Mouse (Mus musculus) lung, embryonic 16.5 days (tissue): Measurements from ENCODE around the gene Hpd. TPM values are rescaled to one million over a fixed set of nuclear protein-coding genes. Genes with fewer than 3 reads are reported as not detected.

Experiments
- ATAC-seq: fragments of 200-750 bp; cut with Nextera tagmentation; 2 replicates; pipeline ENCODE4 v1.8.0; 2017; ENCODE audit warnings: low read depth, mild to moderate bottlenecking, moderate library complexity
- H3K27ac ChIP-seq: fragments of 300-500 bp; sonication (generic); 2 replicates; pipeline ENCODE4 v1.5.1; 2014; ENCODE audit warnings: mild to moderate bottlenecking, control low read depth, low read length
- H3K27me3 ChIP-seq: fragments of 300-500 bp; sonication (generic); 2 replicates; pipeline ENCODE4 v1.6.1; 2014; ENCODE audit warnings: low read depth, low read length, mixed read lengths; ENCODE audit not compliant: control insufficient read depth, insufficient read depth
- H3K36me3 ChIP-seq: fragments of 300-500 bp; sonication (generic); 2 replicates; pipeline ENCODE4 v1.6.1; 2014; ENCODE audit warnings: low read length; ENCODE audit not compliant: control insufficient read depth, insufficient read depth
- H3K4me1 ChIP-seq: fragments of 300-500 bp; sonication (generic); replicated peaks from 2 replicates; pipeline ENCODE4 v1.6.1; 2014; ENCODE audit warnings: low read length, mixed read lengths; ENCODE audit not compliant: control insufficient read depth, insufficient read depth
- H3K4me2 ChIP-seq: fragments of 300-500 bp; sonication (generic); 2 replicates; pipeline ENCODE4 v1.6.1; 2014; ENCODE audit warnings: low read depth, low read length, control low read depth
- H3K4me3 ChIP-seq: fragments of 300-500 bp; sonication (generic); 2 replicates; pipeline ENCODE4 v1.5.1; 2014; ENCODE audit warnings: mild to moderate bottlenecking, low read length, control low read depth
- H3K9ac ChIP-seq: fragments of 300-500 bp; sonication (generic); 2 replicates; pipeline ENCODE4 v1.6.1; 2014; ENCODE audit warnings: low read length, control low read depth
- H3K9me3 ChIP-seq: fragments of 300-500 bp; sonication (generic); 2 replicates; pipeline ENCODE4 v1.6.1; 2016; ENCODE audit warnings: low read length; ENCODE audit not compliant: control insufficient read depth
- WGBS: fragments of 180-500 bp; shearing (Covaris S2); extraction: QIAGEN DNeasy Blood & Tissue Kit; methylation state at CpG from one replicate; pipeline ENCODE4 v1.1.7; 2014; 5-methylcytosine and 5-hydroxymethylcytosine counted together
- polyA plus RNA-seq: library from polyadenylated mRNA; unstranded; fragments of >200 nt; fragmentation: Nextera tagmentation; extraction: Ambion mirVana; gene quantifications from 2 replicates; pipeline ENCODE4 v1.2.1, GENCODE M21; 2015

Hpd gene
- polyA plus RNA-seq, 1 experiment from 2014 or later: 0.18 TPM

- no peak overlapping the region for H3K4me2 ChIP-seq
- 77% methylated on average over 9 of the region's 9 CpGs for WGBS
- no peak for ATAC-seq
- peaks cover 9% of the 10 kb centered on the region; the same call in 1 of the 2 replicates for H3K4me1 ChIP-seq
- no peaks in the 10 kb centered on the region for H3K27me3 ChIP-seq
- no peak overlapping the region for H3K27ac ChIP-seq
- peaks cover 14% of the 10 kb centered on the region for H3K36me3 ChIP-seq
- H3K9ac ChIP-seq: no peak overlapping the region
- no peaks in the 10 kb centered on the region for H3K9me3 ChIP-seq
- no peak overlapping the region for H3K4me3 ChIP-seq
Observed at GRCm38 (mm10) chr5:123170365-123170764, 12.2 kb downstream of the Hpd start.

GRCm38 (mm10) chr5:123169284-123169683 lies 13.2 kb downstream of the Hpd start, which contains the start of gene Psmd9:
Psmd9 (plus strand) TSS chr5:123169413.
- Histone ChIP-seq H3K27me3 (no peaks in the 10 kb centered on the region), H3K4me3 (no peak within 1 kb of the TSS), H3K4me1 (peaks cover 9% of the 10 kb centered on the region; the same call in 1 of the 2 replicates), H3K9ac (no peak within 1 kb of the TSS), H3K9me3 (no peaks in the 10 kb centered on the region), H3K4me2 (no peak within 1 kb of the TSS), H3K27ac (no peak within 1 kb of the TSS), H3K36me3 (peaks cover 19% of the 10 kb centered on the region)
- WGBS: 78% methylated on average over 5 of the region's 5 CpGs
- ATAC-seq: no peak

GRCm38 (mm10) chr5:123167591-123167990 lies 14.9 kb downstream of the Hpd start:
- Histone ChIP-seq H3K27me3 (no peaks in the 10 kb centered on the region), H3K9ac (no peak overlapping the region), H3K4me2 (no peak overlapping the region), H3K36me3 (peaks cover 33% of the 10 kb centered on the region), H3K27ac (no peak overlapping the region), H3K9me3 (no peaks in the 10 kb centered on the region), H3K4me1 (peaks cover 9% of the 10 kb centered on the region; the same call in 1 of the 2 replicates), H3K4me3 (no peak overlapping the region)
- no peak for ATAC-seq
- 71% methylated on average over 5 of the region's 5 CpGs for WGBS

GRCm38 (mm10) chr5:123166437-123166836 lies 16.1 kb downstream of the Hpd start:
- 79% methylated on average over 10 of the region's 10 CpGs for WGBS
- Histone ChIP-seq H3K27ac (no peak overlapping the region), H3K9ac (no peak overlapping the region), H3K4me2 (no peak overlapping the region), H3K9me3 (no peaks in the 10 kb centered on the region), H3K4me3 (no peak overlapping the region), H3K27me3 (no peaks in the 10 kb centered on the region), H3K36me3 (peaks cover 34% of the 10 kb centered on the region), H3K4me1 (0 out of 2 replicates have a peak, but pooled peaks cover 3% of the 10 kb centered on the region)
- ATAC-seq: no peak

- Histone ChIP-seq H3K27ac (no peak overlapping the region), H3K27me3 (no peaks in the 10 kb centered on the region), H3K4me2 (no peak overlapping the region), H3K36me3 (peaks cover 66% of the 10 kb centered on the region), H3K9ac (no peak overlapping the region), H3K4me3 (no peak overlapping the region), H3K4me1 (no peaks in the 10 kb centered on the region), H3K9me3 (no peaks in the 10 kb centered on the region)
- ATAC-seq: no peak
- WGBS: 62% methylated on average over 9 of the region's 9 CpGs
Observed at GRCm38 (mm10) chr5:123162942-123163341, 19.6 kb downstream of the Hpd start.

- no peak for ATAC-seq
- Histone ChIP-seq H3K27ac (no peak overlapping the region), H3K9ac (no peak overlapping the region), H3K4me3 (no peak overlapping the region), H3K36me3 (peaks cover 66% of the 10 kb centered on the region), H3K9me3 (no peaks in the 10 kb centered on the region), H3K27me3 (no peaks in the 10 kb centered on the region), H3K4me2 (no peak overlapping the region), H3K4me1 (no peaks in the 10 kb centered on the region)
- 85% methylated on average over 11 of the region's 15 CpGs for WGBS
Observed at GRCm38 (mm10) chr5:123160341-123160740, 22.2 kb downstream of the Hpd start.

GRCm38 (mm10) chr5:123159866-123160265 lies 22.7 kb downstream of the Hpd start:
- H3K36me3 ChIP-seq: peaks cover 66% of the 10 kb centered on the region
- no peak overlapping the region for H3K9ac ChIP-seq
- H3K27me3 ChIP-seq: no peaks in the 10 kb centered on the region
- H3K27ac ChIP-seq: no peak overlapping the region
- ATAC-seq: no peak
- H3K4me2 ChIP-seq: no peak overlapping the region
- no peaks in the 10 kb centered on the region for H3K9me3 ChIP-seq
- WGBS: 91% methylated on average over 15 of the region's 15 CpGs
- no peak overlapping the region for H3K4me3 ChIP-seq
- no peaks in the 10 kb centered on the region for H3K4me1 ChIP-seq

GRCm38 (mm10) chr5:123159446-123159845 lies 23.1 kb downstream of the Hpd start:
- no peaks in the 10 kb centered on the region for H3K4me1 ChIP-seq
- H3K27ac ChIP-seq: no peak overlapping the region
- no peak overlapping the region for H3K4me3 ChIP-seq
- ATAC-seq: no peak
- 90% methylated on average over 4 of the region's 4 CpGs for WGBS
- H3K27me3 ChIP-seq: no peaks in the 10 kb centered on the region
- peaks cover 65% of the 10 kb centered on the region for H3K36me3 ChIP-seq
- no peak overlapping the region for H3K9ac ChIP-seq
- H3K9me3 ChIP-seq: no peaks in the 10 kb centered on the region
- H3K4me2 ChIP-seq: no peak overlapping the region

GRCm38 (mm10) chr5:123157972-123158371 lies 24.6 kb downstream of the Hpd start:
- peaks cover 63% of the 10 kb centered on the region for H3K36me3 ChIP-seq
- H3K4me3 ChIP-seq: no peak overlapping the region
- H3K27me3 ChIP-seq: no peaks in the 10 kb centered on the region
- no peaks in the 10 kb centered on the region for H3K9me3 ChIP-seq
- no peak overlapping the region for H3K27ac ChIP-seq
- H3K9ac ChIP-seq: no peak overlapping the region
- no peaks in the 10 kb centered on the region for H3K4me1 ChIP-seq
- H3K4me2 ChIP-seq: no peak overlapping the region
- WGBS: 83% methylated on average over 4 of the region's 4 CpGs
- ATAC-seq: no peak

- Histone ChIP-seq H3K4me2 (no peak overlapping the region), H3K27ac (no peak overlapping the region), H3K9ac (no peak overlapping the region), H3K27me3 (no peaks in the 10 kb centered on the region), H3K36me3 (peaks cover 72% of the 10 kb centered on the region), H3K4me3 (no peak overlapping the region), H3K9me3 (no peaks in the 10 kb centered on the region), H3K4me1 (no peaks in the 10 kb centered on the region)
- 87% methylated on average over 12 of the region's 12 CpGs for WGBS
- ATAC-seq: no peak
Observed at GRCm38 (mm10) chr5:123156763-123157162, 25.8 kb downstream of the Hpd start.
